Mouse (Mus musculus): ENCODE results near the gene Tmem258.
"Not testable (repeated sequence)": the region's sequence is repeated elsewhere in the genome, so short reads cannot be mapped to it uniquely, and the experiment has no call there.

The Tmem258 gene

GRCm38 (mm10) chr19:10203848-10204615 lies at the start of gene Tmem258, which contains the start of gene Fen1:
Tmem258 (plus strand) TSS chr19:10204014.
Fen1 (minus strand) TSS chr19:10204169.
- peak; percentile 93 for DNase-seq (ENCODE audit: low spot score)

GRCm38 (mm10) chr19:10157725-10158124 lies 46.1 kb upstream of the Tmem258 start:
- no peak for DNase-seq (ENCODE audit: low spot score)

- DNase-seq (ENCODE audit: low spot score): no peak
Measured at GRCm38 (mm10) chr19:10163896-10164295, 39.9 kb upstream of the Tmem258 start.

- not testable (repeated sequence) for DNase-seq (ENCODE audit: low spot score)
Measured at GRCm38 (mm10) chr19:10165928-10166327, 37.9 kb upstream of the Tmem258 start.

- no peak for DNase-seq (ENCODE audit: low spot score)
Measured at GRCm38 (mm10) chr19:10167112-10167511, 36.7 kb upstream of the Tmem258 start.

- no peak for DNase-seq (ENCODE audit: low spot score)
Measured at GRCm38 (mm10) chr19:10167951-10168350, 35.9 kb upstream of the Tmem258 start.

GRCm38 (mm10) chr19:10168441-10168840 lies 35.4 kb upstream of the Tmem258 start:
- no peak for DNase-seq (ENCODE audit: low spot score)

GRCm38 (mm10) chr19:10169179-10169578 lies 34.6 kb upstream of the Tmem258 start:
- DNase-seq (ENCODE audit: low spot score): no peak

- DNase-seq (ENCODE audit: low spot score): peak; percentile 7
Measured at GRCm38 (mm10) chr19:10169692-10170330, 34.0 kb upstream of the Tmem258 start.

GRCm38 (mm10) chr19:10170466-10170865 lies 33.3 kb upstream of the Tmem258 start:
- DNase-seq (ENCODE audit: low spot score): peak; percentile 12

GRCm38 (mm10) chr19:10171359-10171758 lies 32.5 kb upstream of the Tmem258 start:
- DNase-seq (ENCODE audit: low spot score): peak; percentile 23

GRCm38 (mm10) chr19:10171846-10172245 lies 32.0 kb upstream of the Tmem258 start:
- DNase-seq (ENCODE audit: low spot score): no peak

- peak; percentile 30 for DNase-seq (ENCODE audit: low spot score)
Measured at GRCm38 (mm10) chr19:10173116-10173718, 30.6 kb upstream of the Tmem258 start.

GRCm38 (mm10) chr19:10173844-10174539 lies 29.8 kb upstream of the Tmem258 start:
- DNase-seq (ENCODE audit: low spot score): peak; percentile 27

GRCm38 (mm10) chr19:10174956-10175355 lies 28.9 kb upstream of the Tmem258 start:
- peak; percentile 36 for DNase-seq (ENCODE audit: low spot score)

- no peak for DNase-seq (ENCODE audit: low spot score)
Measured at GRCm38 (mm10) chr19:10176477-10176876, 27.3 kb upstream of the Tmem258 start.

- DNase-seq (ENCODE audit: low spot score): peak; percentile 63
Measured at GRCm38 (mm10) chr19:10176941-10177372, 26.9 kb upstream of the Tmem258 start.

- no peak for DNase-seq (ENCODE audit: low spot score)
Measured at GRCm38 (mm10) chr19:10181225-10181624, 22.6 kb upstream of the Tmem258 start.

- DNase-seq (ENCODE audit: low spot score): no peak
Measured at GRCm38 (mm10) chr19:10182142-10182541, 21.7 kb upstream of the Tmem258 start.

- peak; percentile 93 for DNase-seq (ENCODE audit: low spot score)
Measured at GRCm38 (mm10) chr19:10182670-10183298, 21.0 kb upstream of the Tmem258 start, which contains the start of gene Fads1. Fads1 (plus strand) TSS chr19:10182888.

- DNase-seq (ENCODE audit: low spot score): peak; percentile 78
Measured at GRCm38 (mm10) chr19:10183299-10183983, 20.4 kb upstream of the Tmem258 start.

All from testis, postnatal 10 days (tissue).